Mouse (Mus musculus) spleen, adult 2 months (tissue): ENCODE data around the gene Amotl1.

Experiments
- CTCF ChIP-seq: fragments of 200-500 bp; IDR thresholded peaks from 2 replicates; pipeline ENCODE4 v1.5.1; 2011; ENCODE audit warnings: mild to moderate bottlenecking, inconsistent platforms; ENCODE audit not compliant: insufficient read depth, insufficient read length, insufficient replicate concordance; ENCODE audit errors: extremely low read depth
- POLR2A ChIP-seq: fragments of 200-500 bp; IDR thresholded peaks from 2 replicates; pipeline ENCODE4 v1.6.1; 2011; ENCODE audit warnings: low read depth, low read length, inconsistent platforms

- TF ChIP-seq POLR2A (no peak), CTCF (no peak)
Measured at GRCm38 (mm10) chr9:14596858-14597257, 48.0 kb downstream of the Amotl1 start.
